Mouse (Mus musculus) adrenal gland, adult 18-20 months (tissue): ENCODE measurements around the gene Uhrf1bp1. TPM values are rescaled to one million over a fixed set of nuclear protein-coding genes. Genes with fewer than 3 reads are reported as not detected.
A peak's percentile ranks its signal among the peaks of the same experiment; 100 is the strongest.
"Not testable (repeated sequence)": the region's sequence is repeated elsewhere in the genome, so short reads cannot be mapped to it uniquely, and the experiment has no call there.

Source experiments
- DNase-seq, 2 experiments: peaks; one replicate each; pipeline ENCODE4 v3.0.0; 2021 to 2022; ENCODE audit warnings: low spot score in 2 of 2
- total RNA-seq, 2 experiments: library from RNA; stranded (reverse); gene quantifications; 1 replicate in 1 of 2; 2 replicates in 1 of 2; pipeline ENCODE4 v1.2.3; 2021

Uhrf1bp1 gene
- total RNA-seq, 2 experiments from 2014 or later = 19.7 to 33.5 TPM

DNA sequence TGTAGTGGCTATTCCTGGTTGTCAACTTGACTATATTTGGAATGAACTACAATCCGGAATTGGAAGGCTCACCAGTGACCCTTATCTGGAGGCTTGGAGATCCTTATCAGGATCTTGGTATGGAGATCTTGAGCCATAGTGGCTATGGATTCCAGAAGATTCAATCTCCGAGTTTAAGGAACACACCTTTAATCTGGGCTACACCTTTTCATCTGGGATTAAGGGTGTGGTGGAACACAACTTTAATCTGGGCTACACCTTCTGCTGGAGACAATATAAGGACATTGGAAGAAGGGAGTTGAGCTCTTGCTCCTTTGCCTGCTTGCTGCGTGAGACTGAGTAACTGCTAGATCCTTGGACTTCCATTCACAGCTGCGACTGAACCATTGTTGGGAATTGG, 18.4 kb upstream of the Uhrf1bp1 start, which contains the start of gene Snrpc:
TSS of gene Snrpc (plus strand) at position 301 of the 400 bp plus-strand sequence.
- not testable (repeated sequence) for DNase-seq

GRCm38 (mm10) chr17:27839469-27840252, 16.6 kb upstream of the Uhrf1bp1 start:
- DNase-seq = peak; percentile 91 to 94

DNA sequence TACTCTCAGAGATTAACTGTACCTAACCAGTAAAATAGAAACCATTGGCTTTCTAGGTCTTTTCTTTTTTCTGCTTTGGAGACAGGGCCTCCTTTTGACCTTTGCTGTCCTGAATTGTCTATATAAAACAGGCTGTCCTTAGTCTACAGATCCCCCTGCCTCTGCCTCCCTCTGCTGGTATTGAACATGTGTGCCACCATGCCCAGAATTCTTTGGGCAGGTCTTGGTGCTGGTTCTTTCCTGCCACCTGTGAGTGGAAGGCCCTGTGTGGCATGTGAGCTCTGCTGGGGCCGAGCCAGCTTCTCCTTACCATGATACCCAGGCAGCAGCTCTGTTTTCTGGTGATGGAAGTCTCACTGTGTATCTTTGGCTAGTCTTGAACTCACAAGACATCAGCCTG, 7.9 kb upstream of the Uhrf1bp1 start:
- DNase-seq = no peak

GRCm38 (mm10) chr17:27851076-27851475, 5.2 kb upstream of the Uhrf1bp1 start:
- DNase-seq = no peak

- peak; percentile 59 to 62 for DNase-seq
Observed at GRCm38 (mm10) chr17:27856798-27857648, 782 bp downstream of the Uhrf1bp1 start.

- DNase-seq = no peak
Observed at GRCm38 (mm10) chr17:27857649-27858475, 1.6 kb downstream of the Uhrf1bp1 start.

- DNase-seq = no peak
Observed at GRCm38 (mm10) chr17:27859131-27859530, 2.9 kb downstream of the Uhrf1bp1 start.

GRCm38 (mm10) chr17:27865461-27865860, 9.2 kb downstream of the Uhrf1bp1 start:
- DNase-seq = no peak

DNA sequence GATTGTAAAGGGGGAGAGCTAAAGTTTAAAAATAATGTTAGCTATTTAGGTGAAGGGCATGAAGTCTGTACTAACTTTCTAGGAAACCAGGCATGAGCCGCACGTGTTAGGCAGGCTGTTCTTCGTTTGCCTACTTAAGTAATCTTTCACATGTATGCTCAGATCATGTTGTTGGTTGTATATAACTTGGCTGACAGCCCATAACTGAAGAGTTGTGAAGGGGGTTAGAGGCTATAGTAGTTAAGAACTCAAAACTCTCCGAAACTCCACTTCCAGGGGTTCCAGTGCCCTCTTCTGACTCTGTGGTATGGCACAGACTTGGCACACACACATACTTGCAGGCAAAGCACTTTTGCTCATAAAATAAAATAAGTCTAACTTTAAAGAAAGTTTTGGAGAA, 10.5 kb downstream of the Uhrf1bp1 start:
- no peak for DNase-seq

DNA sequence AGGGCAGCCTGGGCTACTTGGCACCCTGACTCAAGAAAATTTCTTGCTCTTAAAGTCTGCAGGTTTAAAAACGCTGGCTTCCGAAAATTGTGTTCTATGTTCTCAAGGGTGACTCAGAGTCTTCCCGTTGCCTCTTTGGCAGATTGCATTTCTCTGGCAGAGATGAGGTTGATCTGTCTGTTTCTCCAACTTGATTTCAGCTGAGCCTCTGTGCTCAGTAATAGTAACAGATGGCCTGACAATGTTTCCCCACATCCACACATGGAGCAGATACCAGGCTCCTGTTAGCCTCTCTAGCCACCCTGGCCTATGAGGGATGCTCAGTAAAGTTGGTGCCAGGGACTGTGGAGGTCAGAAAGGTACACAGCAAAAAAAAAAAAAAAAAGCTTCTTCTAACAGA, 15.6 kb downstream of the Uhrf1bp1 start:
- DNase-seq = no peak

- DNase-seq = no peak
Observed at GRCm38 (mm10) chr17:27873583-27873982, 17.3 kb downstream of the Uhrf1bp1 start.

GRCm38 (mm10) chr17:27874510-27874909, 18.3 kb downstream of the Uhrf1bp1 start:
- no peak for DNase-seq

DNA sequence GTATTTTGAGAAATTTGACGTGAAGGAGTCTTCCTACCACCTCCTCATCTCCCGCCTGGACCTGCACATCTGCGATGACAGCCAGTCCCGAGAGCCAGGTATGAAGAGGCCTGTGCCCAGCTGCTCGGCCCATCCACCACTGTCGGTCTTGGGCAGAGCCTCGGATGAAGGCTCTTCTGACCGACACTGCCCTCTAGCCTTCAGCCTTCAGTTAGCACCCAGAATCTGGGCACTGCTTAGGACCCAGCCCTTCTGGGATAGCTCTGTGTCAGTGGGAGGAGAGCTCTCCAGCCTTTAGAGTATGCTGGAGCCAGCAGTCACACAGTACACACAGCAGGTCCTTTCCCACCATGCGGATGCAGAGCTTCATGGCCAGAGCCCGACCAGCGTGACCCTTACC, 25.3 kb downstream of the Uhrf1bp1 start:
- DNase-seq = no peak

- DNase-seq = no peak
Observed at GRCm38 (mm10) chr17:27883129-27883528, 26.9 kb downstream of the Uhrf1bp1 start.

GRCm38 (mm10) chr17:27883994-27884393, 27.8 kb downstream of the Uhrf1bp1 start:
- DNase-seq = no peak

DNA sequence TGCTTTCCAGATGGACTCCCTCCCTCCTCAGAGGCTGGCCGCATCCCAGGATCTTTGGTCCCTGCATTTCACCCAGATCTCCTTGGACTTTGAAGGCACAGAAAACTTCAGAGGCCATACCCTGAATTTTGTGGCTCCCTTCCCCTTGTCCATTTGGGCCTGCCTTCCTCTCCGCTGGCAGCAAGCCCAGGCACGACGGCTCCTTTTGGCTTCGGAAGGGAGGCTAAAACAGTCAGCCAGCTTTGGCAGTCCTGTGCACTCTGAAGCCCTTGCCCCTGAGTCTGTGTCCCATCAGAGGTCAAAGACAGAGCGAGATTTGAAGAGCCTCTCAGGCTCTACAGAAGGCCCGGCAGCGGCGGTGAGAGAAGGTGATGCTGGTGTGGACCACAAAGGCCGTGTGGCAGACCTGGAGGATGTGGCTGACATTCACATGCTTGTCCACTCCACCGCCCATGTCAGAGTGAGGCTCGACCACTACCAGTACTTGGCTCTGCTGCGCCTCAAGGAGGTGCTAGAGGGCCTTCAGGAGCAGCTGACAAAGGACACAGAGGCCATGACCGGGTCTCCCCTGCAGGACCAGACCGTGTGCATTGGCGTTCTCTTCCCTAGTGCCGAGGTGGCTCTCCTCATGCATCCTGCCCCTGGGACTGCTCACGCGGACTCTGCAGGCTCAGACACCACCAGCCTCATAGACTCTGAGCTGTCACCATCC, 30.4 kb downstream of the Uhrf1bp1 start:
- DNase-seq = no peak

DNA sequence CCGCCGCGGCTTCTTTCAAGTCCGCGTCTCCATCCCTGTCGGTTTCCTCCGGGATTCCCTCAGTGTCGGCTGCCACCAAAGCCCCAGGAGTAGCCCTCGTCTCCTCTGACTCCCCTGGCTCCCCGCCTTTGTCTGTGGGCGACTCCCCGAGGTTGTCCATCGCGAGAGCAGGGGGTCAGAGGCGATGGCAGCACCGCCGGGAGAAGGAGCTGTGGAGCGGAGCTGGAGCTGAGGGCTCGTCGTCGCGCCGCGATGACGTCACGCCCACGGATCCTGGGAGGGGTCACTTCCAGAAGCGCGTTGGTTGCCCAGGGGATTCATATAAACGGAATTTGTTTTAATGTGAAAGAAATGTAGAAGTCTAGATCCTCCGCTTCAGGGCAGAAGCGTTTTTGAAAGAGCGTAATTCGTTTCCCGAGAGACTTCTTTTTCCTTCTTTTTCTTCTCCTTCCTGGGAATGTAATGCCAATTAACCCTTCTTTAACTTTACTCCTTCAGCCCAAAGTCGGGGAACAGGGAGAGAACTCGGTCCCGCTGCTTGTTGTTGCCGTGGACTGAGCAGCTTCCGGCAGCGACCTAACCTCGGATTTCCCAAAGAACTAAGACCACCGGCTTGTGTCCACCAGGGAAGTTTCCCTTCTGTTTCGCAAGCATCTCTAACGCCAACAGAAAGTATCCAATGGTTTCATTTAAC, 51.4 kb downstream of the Uhrf1bp1 start:
- DNase-seq = peak; percentile 97 to 98

- DNase-seq = peak in 1 of 2 experiments; percentile 39
Observed at GRCm38 (mm10) chr17:27908206-27908887, 52.1 kb downstream of the Uhrf1bp1 start.

DNA sequence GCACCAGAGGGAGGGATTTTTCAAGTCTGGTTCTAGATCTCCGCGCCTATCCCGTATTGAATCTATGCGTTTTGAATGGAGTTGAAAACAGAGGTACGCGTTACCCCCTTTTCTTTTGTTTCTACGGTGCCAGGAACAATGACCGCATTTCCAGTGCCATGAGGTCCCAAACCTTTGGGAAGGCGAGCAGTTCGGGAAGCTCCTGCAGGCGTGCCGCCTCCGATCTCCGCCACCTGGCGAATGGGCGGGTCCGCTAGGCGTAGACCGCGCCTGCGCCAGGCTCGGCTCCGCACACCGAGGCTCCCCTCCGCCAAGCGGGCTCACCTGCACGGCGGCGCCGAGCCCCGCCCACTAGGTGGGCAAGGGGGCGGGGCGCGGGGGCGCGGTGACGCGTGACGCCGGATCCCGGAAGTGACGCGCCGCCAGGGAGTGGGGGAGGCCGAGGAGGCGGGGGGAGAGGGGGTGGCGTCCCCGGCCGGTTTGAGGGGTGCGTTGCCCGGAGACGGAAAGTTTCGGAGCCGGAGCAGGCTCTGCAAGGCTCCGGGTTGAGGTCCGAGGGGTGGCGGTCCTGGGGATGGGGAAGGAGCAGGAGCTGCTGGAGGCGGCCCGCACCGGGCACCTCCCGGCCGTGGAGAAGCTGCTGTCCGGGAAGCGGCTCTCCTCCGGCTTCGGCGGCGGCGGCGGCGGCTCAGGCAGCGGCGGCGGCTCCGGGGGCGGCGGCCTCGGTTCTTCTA, 52.8 kb downstream of the Uhrf1bp1 start, which contains the start of gene Anks1:
TSS of gene Anks1 (plus strand) at position 419 of the 734 bp plus-strand sequence.
- peak; percentile 88 to 93 for DNase-seq
